Mouse (Mus musculus) limb, embryonic 11.5 days (tissue): ENCODE measurements at regions not wholly inside any gene's neighbourhood (a gene's known extent, or its start where the extent isn't known, plus 50 kb on each side); places are given as distances from the start of the nearest gene placed in this dataset.

ENCODE experiments used
- ATAC-seq: fragments of 200-750 bp; cut with Nextera tagmentation; 2 replicates; pipeline ENCODE4 v1.8.0; 2017; ENCODE audit warnings: low read depth; ENCODE audit not compliant: insufficient number of reproducible peaks, low FRiP score, low TSS enrichment
- DNase-seq: peaks from one replicate; pipeline ENCODE4 v3.0.0-alpha.2; 2015; ENCODE audit warnings: low spot score
- H3K27ac ChIP-seq: fragments of 300-500 bp; sonication (generic); replicated peaks from 2 replicates; pipeline ENCODE4 v1.5.1; 2014; ENCODE audit warnings: low read depth, mild to moderate bottlenecking, low read length
- H3K27me3 ChIP-seq: fragments of 300-500 bp; sonication (generic); 2 replicates; pipeline ENCODE4 v1.6.1; 2014; ENCODE audit warnings: mild to moderate bottlenecking, low read length, mixed read lengths; ENCODE audit not compliant: control insufficient read depth, insufficient read depth
- H3K36me3 ChIP-seq: fragments of 300-500 bp; sonication (generic); 2 replicates; pipeline ENCODE4 v1.6.1; 2014; ENCODE audit warnings: mild to moderate bottlenecking, low read length, moderate library complexity, mixed read lengths; ENCODE audit not compliant: control insufficient read depth, insufficient read depth
- H3K4me1 ChIP-seq: fragments of 300-500 bp; sonication (generic); 2 replicates; pipeline ENCODE4 v1.6.1; 2014; ENCODE audit warnings: low read length, mixed read lengths; ENCODE audit not compliant: control insufficient read depth, insufficient read depth
- H3K4me2 ChIP-seq: fragments of 300-500 bp; sonication (generic); 2 replicates; pipeline ENCODE4 v1.6.1; 2014; ENCODE audit warnings: low read depth, mild to moderate bottlenecking, moderate library complexity; ENCODE audit not compliant: severe bottlenecking
- H3K4me3 ChIP-seq: fragments of 300-500 bp; sonication (generic); 2 replicates; pipeline ENCODE4 v1.5.1; 2014; ENCODE audit warnings: low read depth, low read length
- H3K9ac ChIP-seq: fragments of 300-500 bp; sonication (generic); 2 replicates; pipeline ENCODE4 v1.6.1; 2014; ENCODE audit warnings: mild to moderate bottlenecking, low read length
- H3K9me3 ChIP-seq: fragments of 300-500 bp; sonication (generic); 2 replicates; pipeline ENCODE4 v1.6.1; 2016; ENCODE audit warnings: low read length; ENCODE audit not compliant: control insufficient read depth
- WGBS: fragments of 180-500 bp; shearing (Covaris S2); extraction: QIAGEN DNeasy Blood & Tissue Kit; methylation state at CpG from one replicate; pipeline ENCODE4 v1.1.7; 2014; 5-methylcytosine and 5-hydroxymethylcytosine counted together

DNA sequence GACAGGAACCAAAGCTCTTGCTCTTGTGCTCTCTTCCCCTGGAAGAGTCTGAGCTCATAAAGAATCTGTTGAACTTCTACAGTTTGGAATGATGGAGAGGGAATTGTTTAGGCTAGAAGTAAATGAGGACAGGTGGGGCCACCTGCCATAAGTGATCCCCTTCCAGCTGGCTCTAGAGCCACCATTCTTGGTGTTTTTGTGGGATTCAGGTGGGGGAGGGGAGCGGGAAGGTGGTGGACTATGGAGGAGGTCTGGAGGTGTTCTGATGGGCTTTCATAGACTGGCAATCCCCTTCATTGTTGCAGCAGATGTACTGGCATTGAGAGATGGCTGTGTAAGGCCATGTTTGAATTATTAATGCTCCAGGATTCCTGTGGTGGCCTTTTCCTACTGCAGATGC is 132.6 kb upstream of the Opcml start:
- Histone ChIP-seq H3K9ac (no peak overlapping the region), H3K4me1 (no peaks in the 10 kb centered on the region), H3K4me3 (no peak overlapping the region), H3K9me3 (no peaks in the 10 kb centered on the region), H3K36me3 (no peaks in the 10 kb centered on the region), H3K27ac (no peak overlapping the region), H3K4me2 (no peak overlapping the region), H3K27me3 (no peaks in the 10 kb centered on the region)
- DNase-seq (no peak), ATAC-seq (no peak)
- WGBS, result 85% methylated on average over 1 of the region's 1 CpGs

DNA sequence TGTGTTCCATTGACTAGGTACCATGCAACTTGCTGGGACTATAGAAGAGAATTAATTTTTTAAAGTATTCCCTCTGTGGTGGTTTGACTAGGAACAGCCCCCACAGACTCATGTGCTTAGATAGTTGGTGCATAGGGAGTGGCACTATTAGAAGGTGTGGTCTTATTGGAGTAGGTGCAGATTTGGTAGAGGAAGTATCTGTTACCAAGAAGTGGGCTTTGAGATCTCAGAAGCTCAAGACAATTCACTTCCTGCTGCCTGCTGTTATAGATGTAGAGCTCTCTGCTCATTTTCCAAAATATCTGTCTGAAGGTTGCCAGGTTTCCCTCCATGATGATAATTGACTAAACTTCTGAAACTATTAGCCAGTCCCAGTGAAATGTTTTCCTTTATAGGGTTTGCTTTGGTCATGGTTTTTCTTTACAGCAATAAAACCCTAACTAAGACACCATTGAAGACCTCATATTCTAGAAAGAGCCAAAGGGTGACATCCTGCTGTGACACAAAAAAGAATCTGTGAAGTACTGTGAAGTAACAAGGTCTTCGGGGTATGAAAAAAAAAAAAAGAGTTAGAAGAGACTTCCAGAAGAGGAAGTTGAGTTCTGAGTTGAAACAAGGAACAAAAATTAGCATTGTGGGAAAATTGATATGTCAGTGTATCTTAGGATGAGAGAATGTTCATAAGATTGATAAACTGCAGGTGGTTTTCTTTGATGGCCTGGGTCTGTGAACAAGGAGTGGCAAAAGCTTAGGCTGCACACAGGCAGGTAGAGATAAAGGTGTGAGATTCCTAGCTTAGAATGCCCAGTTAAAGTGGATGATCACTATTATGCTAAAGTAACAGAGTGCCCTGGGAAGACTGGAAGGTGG is 128.9 kb upstream of the Opcml start:
- H3K27ac ChIP-seq, result no peak overlapping the region
- H3K9ac ChIP-seq, result no peak overlapping the region
- 86% methylated on average over 1 of the region's 1 CpGs for WGBS
- H3K4me3 ChIP-seq, result no peak overlapping the region
- H3K9me3 ChIP-seq, result no peaks in the 10 kb centered on the region
- no peaks in the 10 kb centered on the region for H3K27me3 ChIP-seq
- ATAC-seq (no peak), DNase-seq (no peak)
- H3K4me2 ChIP-seq, result no peak overlapping the region
- no peaks in the 10 kb centered on the region for H3K36me3 ChIP-seq
- H3K4me1 ChIP-seq, result no peaks in the 10 kb centered on the region

DNA sequence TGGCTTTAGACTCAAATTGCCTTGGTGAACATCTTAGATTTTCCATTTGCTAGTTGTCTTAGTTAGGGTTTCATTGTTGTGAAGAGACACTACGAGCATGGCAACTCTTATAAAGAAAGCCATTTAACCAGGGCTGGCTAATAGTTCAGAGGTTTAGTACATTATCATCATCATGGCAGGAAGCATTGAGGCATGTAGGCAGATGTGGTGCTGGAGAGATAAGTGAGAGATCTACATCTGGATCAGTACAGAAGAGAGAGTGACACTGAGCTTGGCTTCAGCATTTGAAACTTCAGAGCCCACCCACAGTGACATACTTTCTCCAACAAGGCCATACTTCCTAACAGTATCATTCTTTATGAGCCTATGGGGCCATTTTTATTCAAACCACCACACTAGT is 127.3 kb upstream of the Opcml start:
- Histone ChIP-seq H3K27ac (no peak overlapping the region), H3K4me2 (no peak overlapping the region), H3K27me3 (no peaks in the 10 kb centered on the region), H3K4me1 (no peaks in the 10 kb centered on the region), H3K9ac (no peak overlapping the region), H3K4me3 (no peak overlapping the region), H3K36me3 (no peaks in the 10 kb centered on the region), H3K9me3 (no peaks in the 10 kb centered on the region)
- no peak for DNase-seq
- 93% methylated on average over 1 of the region's 1 CpGs for WGBS
- no peak for ATAC-seq

DNA sequence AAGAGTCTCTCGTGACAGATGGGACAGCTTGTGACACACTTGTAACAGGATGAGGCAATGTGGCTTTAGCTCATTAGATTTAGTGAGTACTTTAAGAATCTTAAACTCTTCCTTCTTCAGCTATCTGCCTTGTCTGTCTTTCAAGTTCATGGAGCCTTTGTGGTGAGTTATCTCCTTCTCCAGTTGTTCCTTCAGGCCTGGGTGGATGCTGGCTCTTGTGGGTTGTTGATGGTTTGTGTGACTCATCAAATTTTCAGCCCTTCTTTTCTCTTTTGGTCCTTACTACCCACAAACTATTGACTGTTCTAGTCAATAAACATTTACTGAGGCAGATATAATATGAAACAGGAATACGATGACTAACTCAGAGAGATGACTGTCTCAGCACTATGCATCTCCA is 124.9 kb upstream of the Opcml start:
- H3K27me3 ChIP-seq, result no peaks in the 10 kb centered on the region
- no peak overlapping the region for H3K9ac ChIP-seq
- H3K4me1 ChIP-seq, result no peaks in the 10 kb centered on the region
- H3K27ac ChIP-seq, result no peak overlapping the region
- H3K4me2 ChIP-seq, result no peak overlapping the region
- no peak for ATAC-seq
- no peaks in the 10 kb centered on the region for H3K9me3 ChIP-seq
- WGBS, result 95% methylated on average over 2 of the region's 2 CpGs
- DNase-seq, result no peak
- H3K36me3 ChIP-seq, result no peaks in the 10 kb centered on the region
- H3K4me3 ChIP-seq, result no peak overlapping the region

DNA sequence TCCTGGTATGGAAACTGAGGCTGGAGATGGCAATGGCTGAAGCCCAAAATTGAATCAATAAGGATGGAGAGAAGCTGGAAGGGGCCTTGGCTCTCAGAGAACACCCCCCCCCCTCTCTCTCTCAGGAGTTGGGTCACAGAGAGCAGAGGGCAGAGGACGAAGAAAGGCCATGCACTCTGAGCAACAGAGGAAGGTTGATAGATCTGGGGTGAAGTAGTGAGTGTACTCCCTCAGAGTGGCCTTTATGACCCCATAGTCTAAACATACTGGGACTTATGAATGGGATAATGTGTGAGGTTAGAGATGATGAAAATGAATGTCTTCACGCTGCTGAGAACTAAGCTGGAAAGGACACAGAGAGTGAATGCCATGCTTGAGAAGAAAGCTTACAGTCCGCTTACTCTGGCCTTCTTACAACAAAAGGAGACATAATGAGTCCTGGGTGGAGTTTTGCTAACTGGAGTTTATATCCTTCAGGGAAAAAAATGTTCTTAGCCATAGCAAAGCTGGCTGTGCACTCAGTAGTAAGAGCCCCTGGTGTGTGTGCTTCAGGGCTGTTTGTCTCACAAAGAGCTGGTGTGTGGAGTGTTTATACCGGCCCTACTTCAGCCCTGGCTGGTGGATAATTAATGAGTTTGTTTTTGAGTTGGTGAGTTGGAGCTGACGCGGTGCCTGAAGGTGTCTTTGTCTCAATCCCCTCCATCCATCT is 120.4 kb upstream of the Opcml start:
- Histone ChIP-seq H3K9me3 (no peaks in the 10 kb centered on the region), H3K4me2 (no peak overlapping the region), H3K36me3 (no peaks in the 10 kb centered on the region), H3K4me1 (no peaks in the 10 kb centered on the region), H3K9ac (no peak overlapping the region), H3K4me3 (no peak overlapping the region), H3K27ac (no peak overlapping the region), H3K27me3 (no peaks in the 10 kb centered on the region)
- no peak for ATAC-seq
- WGBS, result 60% methylated on average over 6 of the region's 6 CpGs
- no peak for DNase-seq

DNA sequence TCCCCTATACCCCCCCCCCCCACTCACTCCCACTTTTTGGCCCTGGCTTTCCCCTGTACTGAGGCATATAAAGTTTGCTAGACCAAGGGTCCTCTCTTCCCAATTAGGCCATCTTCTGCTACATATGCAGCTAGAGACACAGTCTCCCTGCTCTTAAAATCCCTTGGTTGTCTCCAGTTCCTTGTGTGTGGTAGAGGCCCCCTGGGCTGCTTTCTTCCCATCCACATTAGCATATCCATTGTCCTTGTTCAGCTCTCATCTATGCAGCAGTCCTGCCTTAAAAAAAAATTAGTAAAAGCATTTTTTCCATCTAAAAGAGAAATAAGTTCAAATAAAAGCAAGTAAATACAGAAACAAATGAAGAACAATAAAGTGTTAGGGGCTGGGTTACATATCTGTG is 105.2 kb upstream of the Opcml start:
- Histone ChIP-seq H3K4me1 (no peaks in the 10 kb centered on the region), H3K36me3 (no peaks in the 10 kb centered on the region), H3K4me3 (no peak overlapping the region)

DNA sequence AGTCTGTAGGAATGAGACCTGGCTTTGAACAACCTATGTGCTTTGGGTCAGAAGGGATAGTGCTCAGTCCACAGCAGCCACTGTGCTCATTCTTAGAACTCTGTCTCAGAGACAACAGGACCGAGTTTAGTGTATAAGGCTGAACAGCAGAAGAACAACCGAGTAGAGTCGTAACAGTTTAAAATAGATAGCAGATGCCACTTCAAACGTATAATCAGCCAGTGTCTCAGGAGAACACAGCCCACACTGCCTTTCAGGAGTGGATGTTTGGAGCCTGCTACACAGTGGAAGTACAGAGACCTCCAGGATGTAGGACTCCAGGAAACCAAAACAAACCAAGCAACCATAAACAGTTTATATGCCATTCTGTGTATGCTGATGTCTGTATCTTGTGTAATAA is 99.0 kb upstream of the Opcml start:
- H3K27me3 ChIP-seq, result no peaks in the 10 kb centered on the region
- 68% methylated on average over 4 of the region's 4 CpGs for WGBS
- DNase-seq (no peak), ATAC-seq (no peak)
- H3K36me3 ChIP-seq, result no peaks in the 10 kb centered on the region
- H3K9me3 ChIP-seq, result no peaks in the 10 kb centered on the region
- no peaks in the 10 kb centered on the region for H3K4me1 ChIP-seq
- H3K4me2 ChIP-seq, result no peak overlapping the region
- H3K4me3 ChIP-seq, result no peak overlapping the region
- no peak overlapping the region for H3K27ac ChIP-seq
- H3K9ac ChIP-seq, result no peak overlapping the region

More for the DNA sequence above, 105.2 kb upstream of the Opcml start:
- Histone ChIP-seq H3K9ac (no peak overlapping the region), H3K9me3 (no peaks in the 10 kb centered on the region), H3K4me2 (no peak overlapping the region), H3K27ac (no peak overlapping the region), H3K27me3 (no peaks in the 10 kb centered on the region)
- DNase-seq (no peak), ATAC-seq (no peak)

DNA sequence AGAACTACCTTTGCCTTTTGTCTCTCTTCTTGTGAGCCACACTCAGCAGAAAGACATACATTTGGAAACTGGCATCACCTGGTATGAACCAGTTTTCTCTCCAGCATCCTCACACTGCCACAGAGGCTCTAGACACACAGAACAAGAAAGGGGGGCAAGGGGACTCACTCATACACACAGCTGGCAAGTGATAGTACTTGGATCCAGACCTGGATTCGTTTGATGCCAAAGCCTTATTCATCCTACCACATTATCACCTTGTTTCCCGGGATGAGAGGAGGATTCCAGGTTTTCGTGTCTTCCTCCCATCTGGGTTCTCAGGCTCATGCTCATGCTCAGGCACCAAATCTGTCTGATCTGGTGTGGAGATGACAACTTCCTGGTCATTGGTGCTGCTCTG is 97.8 kb upstream of the Opcml start:
- H3K27me3 ChIP-seq, result no peaks in the 10 kb centered on the region
- DNase-seq, result no peak
- 76% methylated on average over 3 of the region's 3 CpGs for WGBS
- no peaks in the 10 kb centered on the region for H3K36me3 ChIP-seq
- ATAC-seq, result no peak
- no peak overlapping the region for H3K4me3 ChIP-seq
- H3K4me1 ChIP-seq, result no peaks in the 10 kb centered on the region
- no peak overlapping the region for H3K27ac ChIP-seq
- H3K4me2 ChIP-seq, result no peak overlapping the region
- H3K9me3 ChIP-seq, result no peaks in the 10 kb centered on the region
- H3K9ac ChIP-seq, result no peak overlapping the region
